Mouse (Mus musculus) liver, postnatal 0 days (tissue): ENCODE data around the gene 2010003K11Rik. TPM values are rescaled to one million over a fixed set of nuclear protein-coding genes. Genes with fewer than 3 reads are reported as not detected.

Source experiments
- ATAC-seq: fragments of 200-750 bp; cut with Nextera tagmentation; 2 replicates; pipeline ENCODE4 v1.8.0; 2017; ENCODE audit warnings: mild to moderate bottlenecking, moderate library complexity
- DNase-seq: peaks from one replicate; pipeline ENCODE4 v3.0.0-alpha.2; 2016
- H3K27ac ChIP-seq: fragments of 300-500 bp; sonication (generic); 2 replicates; pipeline ENCODE4 v1.5.1; 2014; ENCODE audit warnings: antibody characterized with exemption, moderate library complexity, mild to moderate bottlenecking, low read depth
- H3K27me3 ChIP-seq: fragments of 300-500 bp; sonication (generic); 2 replicates; pipeline ENCODE4 v1.6.1; 2014; ENCODE audit warnings: low read length, control low read depth, mixed read lengths; ENCODE audit not compliant: insufficient read depth
- H3K36me3 ChIP-seq: fragments of 300-500 bp; sonication (generic); replicated peaks from 2 replicates; pipeline ENCODE4 v1.6.1; 2014; ENCODE audit warnings: mild to moderate bottlenecking, control low read depth, low read length, moderate library complexity, mixed read lengths; ENCODE audit not compliant: insufficient read depth
- H3K4me1 ChIP-seq: fragments of 300-500 bp; sonication (generic); 2 replicates; pipeline ENCODE4 v1.6.1; 2014; ENCODE audit warnings: antibody characterized with exemption, mild to moderate bottlenecking, control low read depth; ENCODE audit not compliant: insufficient read depth
- H3K4me2 ChIP-seq: fragments of 300-500 bp; sonication (generic); 2 replicates; pipeline ENCODE4 v1.6.1; 2014; ENCODE audit warnings: low read depth, mild to moderate bottlenecking, low read length, moderate library complexity, mixed read lengths
- H3K4me3 ChIP-seq: fragments of 300-500 bp; sonication (generic); 2 replicates; pipeline ENCODE4 v1.5.1; 2014; ENCODE audit warnings: low read depth, low read length
- H3K9ac ChIP-seq: fragments of 300-500 bp; sonication (generic); replicated peaks from 2 replicates; pipeline ENCODE4 v1.6.1; 2014; ENCODE audit warnings: mild to moderate bottlenecking, moderate library complexity
- H3K9me3 ChIP-seq: fragments of 300-500 bp; sonication (generic); 2 replicates; pipeline ENCODE4 v1.6.1; 2016; ENCODE audit warnings: mild to moderate bottlenecking, control low read depth, low read length, mixed read lengths
- CTCF ChIP-seq: sonication (generic); IDR thresholded peaks from 2 replicates; pipeline ENCODE4 v1.5.1; 2016; ENCODE audit warnings: antibody characterized with exemption, low read depth
- EP300 ChIP-seq: IDR thresholded peaks from 2 replicates; pipeline ENCODE4 v1.6.1; 2016; ENCODE audit warnings: antibody characterized with exemption, low read depth, mild to moderate bottlenecking
- WGBS: fragments of 180-500 bp; shearing (Covaris S2); extraction: QIAGEN DNeasy Blood & Tissue Kit; methylation state at CpG from one replicate; pipeline ENCODE4 v1.1.7; 2014; ENCODE audit not compliant: insufficient replicate concordance; 5-methylcytosine and 5-hydroxymethylcytosine counted together
- polyA plus RNA-seq: library from polyadenylated mRNA; unstranded; fragments of >200 nt; fragmentation: Nextera tagmentation; extraction: Ambion mirVana; gene quantifications from 2 replicates; pipeline ENCODE4 v1.2.1, GENCODE M21; 2015

The 2010003K11Rik gene
- polyA plus RNA-seq, 1 experiment from 2014 or later = 5.8 TPM

GRCm38 (mm10) chr19:4507746-4508145 is 9.4 kb upstream of the 2010003K11Rik start:
- Histone ChIP-seq H3K4me1 (peaks cover 18% of the 10 kb centered on the region), H3K36me3 (no peaks in the 10 kb centered on the region), H3K4me2 (no peak overlapping the region), H3K4me3 (no peak overlapping the region), H3K9ac (no peak overlapping the region), H3K9me3 (no peaks in the 10 kb centered on the region), H3K27me3 (no peaks in the 10 kb centered on the region; the same call in 1 of the 2 replicates), H3K27ac (peak overlapping the region; percentile 94)
- WGBS = 45% methylated on average over 3 of the region's 3 CpGs
- TF ChIP-seq CTCF = no peak
- no peak for TF ChIP-seq EP300
- DNase-seq = no peak
- no peak for ATAC-seq

- no peak overlapping the region for H3K9ac ChIP-seq
- H3K36me3 ChIP-seq = no peaks in the 10 kb centered on the region
- H3K9me3 ChIP-seq = no peaks in the 10 kb centered on the region
- H3K4me3 ChIP-seq = no peak overlapping the region
- H3K27ac ChIP-seq = no peak overlapping the region
- ATAC-seq (no peak), DNase-seq (no peak)
- peaks cover 11% of the 10 kb centered on the region; the same call in 1 of the 2 replicates for H3K4me1 ChIP-seq
- H3K27me3 ChIP-seq = no peaks in the 10 kb centered on the region
- H3K4me2 ChIP-seq = no peak overlapping the region
- no peak for TF ChIP-seq CTCF
- no peak for TF ChIP-seq EP300
- WGBS = 82% methylated on average over 1 of the region's 1 CpGs
These were observed 6.4 kb upstream of the 2010003K11Rik start for GRCm38 (mm10) chr19:4504830-4505229.

- ATAC-seq = no peak
- H3K9me3 ChIP-seq = no peaks in the 10 kb centered on the region
- no peak for DNase-seq
- H3K27ac ChIP-seq = no peak overlapping the region
- H3K4me2 ChIP-seq = no peak overlapping the region
- no peak overlapping the region for H3K4me3 ChIP-seq
- H3K9ac ChIP-seq = no peak overlapping the region
- H3K27me3 ChIP-seq = no peaks in the 10 kb centered on the region
- 0 out of 2 replicates have a peak, but pooled peaks cover 7% of the 10 kb centered on the region for H3K4me1 ChIP-seq
- 62% methylated on average over 2 of the region's 2 CpGs for WGBS
- H3K36me3 ChIP-seq = no peaks in the 10 kb centered on the region
- no peak for TF ChIP-seq EP300
- TF ChIP-seq CTCF = no peak
These were observed 4.3 kb upstream of the 2010003K11Rik start for GRCm38 (mm10) chr19:4502701-4503100.

GRCm38 (mm10) chr19:4497263-4497973 is 965 bp downstream of the 2010003K11Rik start:
- Histone ChIP-seq H3K9me3 (no peaks in the 10 kb centered on the region), H3K4me1 (0 out of 2 replicates have a peak, but pooled peaks cover 9% of the 10 kb centered on the region), H3K4me3 (no peak overlapping the region), H3K4me2 (peak overlapping the region; percentile 0; the same call in 1 of the 2 replicates), H3K27ac (peak overlapping the region; percentile 74), H3K27me3 (no peaks in the 10 kb centered on the region), H3K9ac (no peak overlapping the region), H3K36me3 (no peaks in the 10 kb centered on the region)
- TF ChIP-seq CTCF (peak; percentile 97), EP300 (no peak; the same call in 1 of the 2 replicates)
- WGBS = 8% methylated on average over 4 of the region's 4 CpGs
- DNase-seq = peak; percentile 86
- ATAC-seq = peak; percentile 86

GRCm38 (mm10) chr19:4496535-4497262 is 1.7 kb downstream of the 2010003K11Rik start:
- no peak overlapping the region for H3K4me3 ChIP-seq
- H3K9ac ChIP-seq = no peak overlapping the region
- H3K27ac ChIP-seq = peak overlapping the region; percentile 45
- 81% methylated on average over 3 of the region's 3 CpGs for WGBS
- H3K9me3 ChIP-seq = no peaks in the 10 kb centered on the region
- TF ChIP-seq CTCF (no peak), EP300 (no peak)
- H3K4me2 ChIP-seq = no peak overlapping the region
- no peaks in the 10 kb centered on the region for H3K27me3 ChIP-seq
- DNase-seq (peak; percentile 27), ATAC-seq (peak; percentile 24; the same call in 1 of the 2 replicates)
- no peaks in the 10 kb centered on the region for H3K36me3 ChIP-seq
- 0 out of 2 replicates have a peak, but pooled peaks cover 9% of the 10 kb centered on the region for H3K4me1 ChIP-seq

- DNase-seq (no peak), ATAC-seq (no peak)
- Histone ChIP-seq H3K36me3 (no peaks in the 10 kb centered on the region), H3K4me1 (0 out of 2 replicates have a peak, but pooled peaks cover 11% of the 10 kb centered on the region), H3K27me3 (no peaks in the 10 kb centered on the region), H3K4me2 (no peak overlapping the region), H3K4me3 (no peak overlapping the region), H3K27ac (no peak overlapping the region), H3K9ac (no peak overlapping the region), H3K9me3 (no peaks in the 10 kb centered on the region)
- no peak for TF ChIP-seq CTCF
- TF ChIP-seq EP300 = no peak
- 79% methylated on average over 5 of the region's 5 CpGs for WGBS
These were observed 2.6 kb downstream of the 2010003K11Rik start for GRCm38 (mm10) chr19:4495814-4496213.
